Comparison of ENCODE assay signal across 37 mouse cellular contexts in genomic region chr1:181312115-181313045, GRCm38 (mm10). TPM values are rescaled to one million over a fixed set of nuclear protein-coding genes. Genes with fewer than 3 reads are reported as not detected.
DNase-seq lines count a peak whose midpoint lies in the region; ATAC-seq and TF ChIP-seq lines count a peak whose summit lies in the region.
"Had no signal": no experiment of that assay in that cellular context is flagged by ENCODE, and none has a peak within 500 bp of the region (broad histone marks: within the 10 kb centered on the region; RNA-seq: fewer than 3 reads in every experiment).

No protein-coding gene starts in this region.

- H3K4me1 ChIP-seq in liver, embryonic 13.5 days (replicated peaks) = peaks cover 26% of the 10 kb centered on the region
- H3K4me1 ChIP-seq in liver, embryonic 12.5 days = peaks cover 24% of the 10 kb centered on the region
- H3K4me1 ChIP-seq in G1E (ENCODE audit: insufficient read depth, low read depth, low read length) = peaks cover 44% of the 10 kb centered on the region
- H3K4me1 ChIP-seq: embryonic facial prominence, embryonic 10.5 days; embryonic facial prominence, embryonic 15.5 days; forebrain, embryonic 12.5 days; hindbrain, embryonic 12.5 days; intestine, embryonic 15.5 days; limb, embryonic 15.5 days; midbrain, embryonic 12.5 days; neural tube, embryonic 12.5 days had no signal

- no peaks in the 10 kb centered on the region for H3K36me3 ChIP-seq in liver, embryonic 13.5 days
- H3K36me3 ChIP-seq in liver, embryonic 12.5 days = no peaks in the 10 kb centered on the region
- H3K36me3 ChIP-seq in G1E (replicated peaks) = no peaks in the 10 kb centered on the region
- H3K36me3 ChIP-seq: embryonic facial prominence, embryonic 10.5 days; embryonic facial prominence, embryonic 15.5 days; forebrain, embryonic 12.5 days; hindbrain, embryonic 12.5 days; intestine, embryonic 15.5 days; limb, embryonic 10.5 days; limb, embryonic 15.5 days; midbrain, embryonic 12.5 days; neural tube, embryonic 12.5 days had no signal

- H3K4me3 ChIP-seq in liver, embryonic 13.5 days (replicated peaks) = no peak overlapping the region
- no peak overlapping the region for H3K4me3 ChIP-seq in liver, embryonic 12.5 days
- H3K4me3 ChIP-seq in G1E (ENCODE audit: low read depth, low read length) = no peak overlapping the region
- H3K4me3 ChIP-seq: embryonic facial prominence, embryonic 10.5 days; embryonic facial prominence, embryonic 15.5 days; forebrain, embryonic 12.5 days; heart, adult 2 months; hindbrain, embryonic 12.5 days; intestine, embryonic 15.5 days; limb, embryonic 10.5 days; limb, embryonic 15.5 days; midbrain, embryonic 12.5 days; myocyte; neural tube, embryonic 12.5 days had no signal

- 0 out of 2 replicates have a peak overlapping the region, but pooled peaks have one; percentile 5 for H3K27ac ChIP-seq in liver, embryonic 13.5 days
- no peak overlapping the region for H3K27ac ChIP-seq in liver, embryonic 12.5 days
- H3K27ac ChIP-seq: embryonic facial prominence, embryonic 10.5 days; embryonic facial prominence, embryonic 15.5 days; forebrain, embryonic 12.5 days; heart, adult 2 months; hindbrain, embryonic 12.5 days; hindbrain, postnatal 0 days; intestine, embryonic 15.5 days; kidney, postnatal 0 days; limb, embryonic 10.5 days; limb, embryonic 15.5 days; midbrain, embryonic 12.5 days; neural tube, embryonic 12.5 days; stomach, postnatal 0 days had no signal

- WGBS in liver, embryonic 13.5 days (ENCODE audit: insufficient replicate concordance) = 67% methylated on average over 15 of the region's 15 CpGs
- WGBS in liver, embryonic 12.5 days (ENCODE audit: insufficient replicate concordance) = 69% methylated on average over 15 of the region's 15 CpGs

- H3K4me2 ChIP-seq in liver, embryonic 13.5 days = no peak overlapping the region
- no peak overlapping the region for H3K4me2 ChIP-seq in liver, embryonic 12.5 days
- H3K4me2 ChIP-seq: embryonic facial prominence, embryonic 15.5 days; forebrain, embryonic 12.5 days; hindbrain, embryonic 12.5 days; intestine, embryonic 15.5 days; limb, embryonic 15.5 days; lung, embryonic 14.5 days; midbrain, embryonic 12.5 days; neural tube, embryonic 12.5 days had no signal

- no peak for DNase-seq in liver, embryonic 13.5 days
- no peak for DNase-seq in G1E (ENCODE audit: low spot score)
- no peak for DNase-seq in yolk sac, embryonic 10.5 days (ENCODE audit: low spot score)
- DNase-seq in T-cell, adult 2 months (ENCODE audit: low spot score) = no peak
- DNase-seq: adrenal gland, postnatal 25 days; cerebellum, adult 18-20 months; cerebellum, postnatal 14 days; gastrocnemius, postnatal 14 days; heart, adult 2 months; heart, postnatal 14 days; kidney, adult 8-10 months; kidney, postnatal 4 days; lung, embryonic 14.5 days; lung, postnatal 14 days; right cerebral cortex, postnatal 4 days; thymus, adult 18-20 months; thymus, postnatal 4 days had no signal

- no peak overlapping the region for H3K9ac ChIP-seq in liver, embryonic 13.5 days
- no peak overlapping the region for H3K9ac ChIP-seq in liver, embryonic 12.5 days
- H3K9ac ChIP-seq: embryonic facial prominence, embryonic 15.5 days; forebrain, embryonic 12.5 days; hindbrain, embryonic 12.5 days; intestine, embryonic 15.5 days; limb, embryonic 15.5 days; lung, embryonic 14.5 days; midbrain, embryonic 12.5 days; neural tube, embryonic 12.5 days had no signal

- peaks cover 12% of the 10 kb centered on the region; the same call in 1 of the 2 replicates for H3K27me3 ChIP-seq in liver, embryonic 13.5 days
- peaks cover 26% of the 10 kb centered on the region; the same call in 1 of the 2 replicates for H3K27me3 ChIP-seq in liver, embryonic 12.5 days (replicated peaks)
- H3K27me3 ChIP-seq in G1E (ENCODE audit: insufficient read depth, low read length) = peaks cover 11% of the 10 kb centered on the region
- H3K27me3 ChIP-seq: embryonic facial prominence, embryonic 15.5 days; forebrain, embryonic 12.5 days; hindbrain, embryonic 12.5 days; intestine, embryonic 15.5 days; limb, embryonic 15.5 days; midbrain, embryonic 12.5 days; neural tube, embryonic 12.5 days had no signal

- ATAC-seq in liver, embryonic 13.5 days (ENCODE audit: low read depth) = no peak
- no peak for ATAC-seq in liver, embryonic 12.5 days
- 0 out of 2 replicates have a peak, but pooled peaks have one; percentile 16 for ATAC-seq in G1E (ENCODE audit: extremely low read depth, insufficient number of reproducible peaks, low FRiP score, poor library complexity, severe bottlenecking)
- peak; percentile 75 for ATAC-seq in common myeloid progenitor, adult 5-6 weeks (replicated peaks; ENCODE audit: low read depth, poor library complexity, severe bottlenecking)
- ATAC-seq in megakaryocyte progenitor cell, adult 5-6 weeks (replicated peaks; ENCODE audit: poor library complexity) = peak; percentile 68
- ATAC-seq: CD4-positive, CD25-positive, alpha-beta regulatory T cell, adult 4 months; hindbrain, postnatal 0 days; intestine, embryonic 15.5 days; Patski had no signal

- no peak for TF ChIP-seq CTCF in G1E (IDR thresholded peaks at IDR 0.05; ENCODE audit: low read depth, low read length)

- H3K9me3 ChIP-seq in liver, embryonic 13.5 days (replicated peaks) = 0 out of 2 replicates have a peak, but pooled peaks cover 4% of the 10 kb centered on the region
- H3K9me3 ChIP-seq in liver, embryonic 12.5 days (replicated peaks) = no peaks in the 10 kb centered on the region; the same call in none of the 2 replicates
- peaks cover 15% of the 10 kb centered on the region for H3K9me3 ChIP-seq in G1E (replicated peaks)
- H3K9me3 ChIP-seq: embryonic facial prominence, embryonic 10.5 days; embryonic facial prominence, embryonic 15.5 days; forebrain, embryonic 12.5 days; hindbrain, embryonic 12.5 days; intestine, embryonic 15.5 days; limb, embryonic 10.5 days; limb, embryonic 15.5 days; midbrain, embryonic 12.5 days; neural tube, embryonic 12.5 days had no signal

RNA-seq across cellular contexts. Expression of gene Cnih3, which starts 40.0 kb away (rescaled TPM):
- not detected in 2 replicates for polyA plus RNA-seq in liver, embryonic 13.5 days (2015; fragmentation: Nextera tagmentation; extraction: Ambion mirVana)
- 0.05 TPM in 2 replicates for polyA plus RNA-seq in liver, embryonic 12.5 days (2016; fragmentation: Nextera tagmentation; extraction: Ambion mirVana)
- total RNA-seq in G1E (2014; fragmentation: Nextera tagmentation) (not detected in 2 replicates), G1E (2017) (0.11 TPM in 1 of 2 replicates, not detected in the other)
- polyA plus RNA-seq in G1E (2012) = not detected in 2 replicates
- total RNA-seq in common myeloid progenitor, adult 5-6 weeks (2017) = 0.09 TPM in 1 of 2 replicates, not detected in the other
- total RNA-seq in megakaryocyte progenitor cell, adult 5-6 weeks (2015) = not detected in 2 replicates
- total RNA-seq in megakaryocyte progenitor cell, adult 5-6 weeks (2017) = not detected in 2 replicates
- total RNA-seq: adrenal gland, adult 18-20 months; adrenal gland, postnatal 25 days; heart, adult 2 months; heart, postnatal 14 days had no signal
- polyA plus RNA-seq: CD4-positive, CD25-positive, alpha-beta regulatory T cell, adult 4 months; lung, embryonic 14.5 days; spleen, adult 2 months had no signal

Comparison
In these comparisons a context has a peak if more than half of its experiments do, and no peak if none do; other contexts are left out.
1. ATAC-seq: peak in G1E (single experiment), common myeloid progenitor, adult 5-6 weeks (single experiment) and megakaryocyte progenitor cell, adult 5-6 weeks (single experiment); none in liver, embryonic 13.5 days (single experiment) and liver, embryonic 12.5 days (single experiment).